Mouse (Mus musculus): ENCODE data around the gene Ephb6.

Ephb6 gene

GRCm38 (mm10) chr6:41605061-41605793 is at the start of gene Ephb6:
Ephb6 (plus strand) TSS chr6:41605482.
- in situ Hi-C loops (cut with MboI, MseI), result no loop called here

GRCm38 (mm10) chr6:41556389-41556788 is 48.9 kb upstream of the Ephb6 start:
- in situ Hi-C loops (cut with MboI, MseI), result loop anchor here (25.0 kb wide), 1 partner anchor 831 kb away; no protein-coding TSS in a partner anchor

GRCm38 (mm10) chr6:41557468-41557867 is 47.8 kb upstream of the Ephb6 start:
- in situ Hi-C loops (cut with MboI, MseI), result loop anchor here (25.0 kb wide), 1 partner anchor 830 kb away; no protein-coding TSS in a partner anchor

GRCm38 (mm10) chr6:41558271-41558670 is 47.0 kb upstream of the Ephb6 start:
- in situ Hi-C loops (cut with MboI, MseI), result loop anchor here (25.0 kb wide), 1 partner anchor 829 kb away; no protein-coding TSS in a partner anchor

GRCm38 (mm10) chr6:41559331-41559730 is 46.0 kb upstream of the Ephb6 start:
- in situ Hi-C loops (cut with MboI, MseI), result loop anchor here (25.0 kb wide), 1 partner anchor 828 kb away; no protein-coding TSS in a partner anchor

- in situ Hi-C loops (cut with MboI, MseI), result loop anchor here (25.0 kb wide), 1 partner anchor 827 kb away; no protein-coding TSS in a partner anchor
Measured at GRCm38 (mm10) chr6:41560273-41560672, 45.0 kb upstream of the Ephb6 start.

GRCm38 (mm10) chr6:41562598-41562997 is 42.7 kb upstream of the Ephb6 start:
- in situ Hi-C loops (cut with MboI, MseI), result loop anchor here (25.0 kb wide), 1 partner anchor 825 kb away; no protein-coding TSS in a partner anchor

GRCm38 (mm10) chr6:41563104-41563951 is 42.0 kb upstream of the Ephb6 start:
- in situ Hi-C loops (cut with MboI, MseI), result loop anchor here (25.0 kb wide), 1 partner anchor 824 kb away; no protein-coding TSS in a partner anchor

- in situ Hi-C loops (cut with MboI, MseI), result loop anchor here (25.0 kb wide), 1 partner anchor 822 kb away; no protein-coding TSS in a partner anchor
Measured at GRCm38 (mm10) chr6:41565261-41565660, 40.0 kb upstream of the Ephb6 start.

GRCm38 (mm10) chr6:41566965-41567364 is 38.3 kb upstream of the Ephb6 start:
- in situ Hi-C loops (cut with MboI, MseI), result loop anchor here (25.0 kb wide), 1 partner anchor 820 kb away; no protein-coding TSS in a partner anchor

GRCm38 (mm10) chr6:41569078-41569477 is 36.2 kb upstream of the Ephb6 start:
- in situ Hi-C loops (cut with MboI, MseI), result loop anchor here (25.0 kb wide), 1 partner anchor 818 kb away; no protein-coding TSS in a partner anchor

GRCm38 (mm10) chr6:41576526-41577097 is 28.7 kb upstream of the Ephb6 start:
- in situ Hi-C loops (cut with MboI, MseI), result loop anchor here (10.0 kb wide), 1 partner anchor 672 kb away; the partner anchor contains the start of gene Prss58

- in situ Hi-C loops (cut with MboI, MseI), result loop anchor here (10.0 kb wide), 1 partner anchor 672 kb away; the partner anchor contains the start of gene Prss58
Measured at GRCm38 (mm10) chr6:41577297-41577696, 28.0 kb upstream of the Ephb6 start.

GRCm38 (mm10) chr6:41581295-41581694 is 24.0 kb upstream of the Ephb6 start:
- in situ Hi-C loops (cut with MboI, MseI), result no loop called here

GRCm38 (mm10) chr6:41582189-41582588 is 23.1 kb upstream of the Ephb6 start:
- in situ Hi-C loops (cut with MboI, MseI), result no loop called here

- in situ Hi-C loops (cut with MboI, MseI), result loop anchor here (5.0 kb wide), 1 partner anchor 93 kb away; no protein-coding TSS in a partner anchor
Measured at GRCm38 (mm10) chr6:41604401-41605050, 756 bp upstream of the Ephb6 start.

- in situ Hi-C loops (cut with MboI, MseI), result no loop called here
Measured at GRCm38 (mm10) chr6:41605794-41606104, 467 bp downstream of the Ephb6 start.

- in situ Hi-C loops (cut with MboI, MseI), result no loop called here
Measured at GRCm38 (mm10) chr6:41606214-41606613, 932 bp downstream of the Ephb6 start.

- in situ Hi-C loops (cut with MboI, MseI), result no loop called here
Measured at GRCm38 (mm10) chr6:41607637-41608036, 2.4 kb downstream of the Ephb6 start.

GRCm38 (mm10) chr6:41620173-41620798 is 15.0 kb downstream of the Ephb6 start:
- in situ Hi-C loops (cut with MboI, MseI), result no loop called here
